Mouse (Mus musculus): ENCODE measurements around the gene Sim1. TPM values are rescaled to one million over a fixed set of nuclear protein-coding genes. Genes with fewer than 3 reads are reported as not detected.

Gene Sim1
- polyA plus RNA-seq, 1 experiment from 2014 or later: not detected

GRCm38 (mm10) chr10:50890621-50891020 lies 3.9 kb upstream of the Sim1 start:
- WGBS (ENCODE audit: insufficient replicate concordance): 14% methylated on average over 6 of the region's 6 CpGs
- Histone ChIP-seq H3K4me1 (ENCODE audit: insufficient read depth) (peaks cover 8% of the 10 kb centered on the region), H3K36me3 (replicated peaks; ENCODE audit: insufficient read depth, low read length) (no peaks in the 10 kb centered on the region), H3K4me3 (ENCODE audit: low read depth, low read length) (no peak overlapping the region), H3K27ac (ENCODE audit: low read depth) (no peak overlapping the region), H3K27me3 (ENCODE audit: insufficient read depth, low read length) (peaks cover 62% of the 10 kb centered on the region), H3K9me3 (ENCODE audit: low read length) (no peaks in the 10 kb centered on the region), H3K9ac (replicated peaks) (no peak overlapping the region), H3K4me2 (ENCODE audit: low read depth, low read length) (no peak overlapping the region)
- ATAC-seq (no peak), DNase-seq (no peak)
- TF ChIP-seq EP300 (IDR thresholded peaks at IDR 0.05; ENCODE audit: low read depth): no peak
- no peak for TF ChIP-seq CTCF (IDR thresholded peaks at IDR 0.05; ENCODE audit: low read depth)

GRCm38 (mm10) chr10:50891876-50892711 lies 2.5 kb upstream of the Sim1 start:
- Histone ChIP-seq H3K9ac (replicated peaks) (no peak overlapping the region), H3K4me2 (ENCODE audit: low read depth, low read length) (no peak overlapping the region), H3K4me1 (ENCODE audit: insufficient read depth) (peaks cover 8% of the 10 kb centered on the region), H3K27ac (ENCODE audit: low read depth) (no peak overlapping the region), H3K27me3 (ENCODE audit: insufficient read depth, low read length) (peaks cover 75% of the 10 kb centered on the region), H3K9me3 (ENCODE audit: low read length) (no peaks in the 10 kb centered on the region), H3K36me3 (replicated peaks; ENCODE audit: insufficient read depth, low read length) (no peaks in the 10 kb centered on the region), H3K4me3 (ENCODE audit: low read depth, low read length) (no peak overlapping the region)
- 2% methylated on average over 26 of the region's 26 CpGs for WGBS (ENCODE audit: insufficient replicate concordance)
- peak; percentile 14 for DNase-seq
- TF ChIP-seq CTCF (IDR thresholded peaks at IDR 0.05; ENCODE audit: low read depth) (no peak), EP300 (IDR thresholded peaks at IDR 0.05; ENCODE audit: low read depth) (no peak)
- ATAC-seq: no peak

DNA sequence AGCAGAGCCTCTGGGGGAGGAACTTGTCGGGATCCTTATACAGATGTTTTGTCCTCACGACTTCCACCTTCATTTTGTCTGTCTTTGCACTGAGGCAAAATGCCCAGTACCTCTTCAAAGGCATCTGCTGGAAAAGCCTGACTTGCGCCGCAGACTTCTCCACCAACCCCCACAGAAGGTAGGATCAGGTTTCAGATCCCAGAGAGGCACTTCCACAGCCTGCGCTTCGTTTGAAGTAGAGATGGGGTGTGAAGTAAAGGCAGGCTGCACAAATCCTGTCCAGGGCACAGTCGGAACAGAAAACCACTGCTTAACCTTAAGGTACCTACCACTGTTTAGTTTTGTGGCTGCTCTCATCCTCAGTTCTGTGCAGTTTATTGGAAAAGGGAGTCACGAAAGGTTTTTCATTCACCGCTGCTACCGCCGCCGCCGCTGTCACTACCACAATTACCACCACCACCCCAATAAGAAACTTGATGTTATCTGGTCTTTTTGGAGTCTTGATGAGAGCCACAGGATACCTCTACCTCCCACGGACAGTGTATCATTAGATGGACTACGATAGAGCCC lies 1.7 kb upstream of the Sim1 start:
- Histone ChIP-seq H3K36me3 (replicated peaks; ENCODE audit: insufficient read depth, low read length) (no peaks in the 10 kb centered on the region), H3K9me3 (ENCODE audit: low read length) (no peaks in the 10 kb centered on the region), H3K4me1 (ENCODE audit: insufficient read depth) (peaks cover 8% of the 10 kb centered on the region), H3K9ac (replicated peaks) (no peak overlapping the region), H3K27ac (ENCODE audit: low read depth) (no peak overlapping the region), H3K27me3 (ENCODE audit: insufficient read depth, low read length) (peaks cover 81% of the 10 kb centered on the region), H3K4me3 (ENCODE audit: low read depth, low read length) (no peak overlapping the region), H3K4me2 (ENCODE audit: low read depth, low read length) (no peak overlapping the region)
- WGBS (ENCODE audit: insufficient replicate concordance): 1% methylated on average over 15 of the region's 15 CpGs
- ATAC-seq (no peak), DNase-seq (no peak)
- TF ChIP-seq EP300 (IDR thresholded peaks at IDR 0.05; ENCODE audit: low read depth) (no peak), CTCF (IDR thresholded peaks at IDR 0.05; ENCODE audit: low read depth) (no peak)

- Histone ChIP-seq H3K4me2 (ENCODE audit: low read depth, low read length) (no peak overlapping the region), H3K27me3 (ENCODE audit: insufficient read depth, low read length) (peaks cover 85% of the 10 kb centered on the region), H3K9me3 (ENCODE audit: low read length) (no peaks in the 10 kb centered on the region), H3K4me3 (ENCODE audit: low read depth, low read length) (no peak overlapping the region), H3K27ac (ENCODE audit: low read depth) (no peak overlapping the region), H3K4me1 (ENCODE audit: insufficient read depth) (peaks cover 8% of the 10 kb centered on the region), H3K36me3 (replicated peaks; ENCODE audit: insufficient read depth, low read length) (no peaks in the 10 kb centered on the region), H3K9ac (replicated peaks) (no peak overlapping the region)
- TF ChIP-seq CTCF (IDR thresholded peaks at IDR 0.05; ENCODE audit: low read depth): no peak
- no peak for TF ChIP-seq EP300 (IDR thresholded peaks at IDR 0.05; ENCODE audit: low read depth)
- 4% methylated on average over 10 of the region's 10 CpGs for WGBS (ENCODE audit: insufficient replicate concordance)
- no peak for ATAC-seq
- no peak for DNase-seq
Measured at GRCm38 (mm10) chr10:50893546-50893945, 1.0 kb upstream of the Sim1 start.

DNA sequence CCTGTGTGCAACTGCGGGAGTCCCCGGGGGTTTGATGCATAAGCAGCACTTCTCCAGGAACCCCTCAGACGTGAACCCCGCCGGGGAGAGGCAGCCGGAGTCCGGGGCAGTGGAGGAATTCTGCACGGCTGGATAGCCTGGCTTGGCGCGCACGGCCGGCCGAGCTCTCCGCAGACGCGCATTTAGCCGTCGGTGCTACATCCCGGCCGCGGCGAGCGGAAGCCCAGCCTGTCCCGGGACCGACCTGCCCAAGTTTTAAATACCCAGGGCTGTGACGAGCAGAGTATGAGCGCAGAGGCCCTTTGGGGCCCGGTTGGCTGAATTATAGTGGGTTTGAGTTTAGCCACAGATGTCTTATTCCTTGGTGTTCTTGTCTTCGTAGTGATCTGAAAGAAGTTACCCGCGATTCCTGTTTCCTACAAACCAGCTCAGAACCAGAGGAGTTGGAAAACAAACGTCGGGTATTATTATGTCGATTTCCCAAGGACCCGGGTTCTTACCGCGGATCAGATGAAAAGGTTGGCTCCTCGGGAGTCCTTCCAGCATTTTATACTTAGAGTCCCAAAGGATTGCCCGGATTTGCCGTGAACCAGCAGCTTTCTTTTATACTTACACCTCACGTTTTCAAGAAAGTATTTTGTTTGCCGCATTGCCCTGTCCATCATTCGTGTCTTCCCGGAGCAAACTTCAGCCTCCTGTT lies 687 bp downstream of the Sim1 start:
- Histone ChIP-seq H3K27me3 (ENCODE audit: insufficient read depth, low read length) (peaks cover 89% of the 10 kb centered on the region), H3K36me3 (replicated peaks; ENCODE audit: insufficient read depth, low read length) (no peaks in the 10 kb centered on the region), H3K9ac (replicated peaks) (no peak overlapping the region), H3K27ac (ENCODE audit: low read depth) (no peak overlapping the region), H3K4me3 (ENCODE audit: low read depth, low read length) (peak overlapping the region; percentile 38), H3K9me3 (ENCODE audit: low read length) (no peaks in the 10 kb centered on the region), H3K4me1 (ENCODE audit: insufficient read depth) (peaks cover 8% of the 10 kb centered on the region), H3K4me2 (ENCODE audit: low read depth, low read length) (peak overlapping the region; percentile 67)
- DNase-seq: peak; percentile 11
- ATAC-seq: peak; percentile 24; the same call in 1 of the 2 replicates
- no peak for TF ChIP-seq EP300 (IDR thresholded peaks at IDR 0.05; ENCODE audit: low read depth)
- TF ChIP-seq CTCF (IDR thresholded peaks at IDR 0.05; ENCODE audit: low read depth): no peak
- 1% methylated on average over 44 of the region's 44 CpGs for WGBS (ENCODE audit: insufficient replicate concordance)

All from liver, postnatal 0 days (tissue).